Mouse (Mus musculus) C2C12 (cell line): ENCODE data around the gene Rab33b.

Source experiments
- CEBPB ChIP-seq: IDR thresholded peaks from one replicate; pipeline ENCODE4 v1.6.1; 2011; ENCODE audit warnings: low read depth, mild to moderate bottlenecking, control low read depth, moderate library complexity
- CTCF ChIP-seq: IDR thresholded peaks from one replicate; pipeline ENCODE4 v1.5.1; 2011; ENCODE audit not compliant: control insufficient read depth, insufficient read depth, insufficient read length
- FOSL1 ChIP-seq: IDR thresholded peaks from one replicate; pipeline ENCODE4 v1.8.0; 2011; ENCODE audit warnings: mild to moderate bottlenecking, low read length; ENCODE audit not compliant: poor library complexity, insufficient read depth, severe bottlenecking
- MAX ChIP-seq: IDR thresholded peaks from one replicate; pipeline ENCODE4 v1.6.1; 2011; ENCODE audit warnings: mild to moderate bottlenecking, control low read depth
- MYOG ChIP-seq: IDR thresholded peaks from one replicate; pipeline ENCODE4 v1.6.1; 2011; ENCODE audit not compliant: control insufficient read depth, insufficient read length; ENCODE audit errors: extremely low read depth
- USF1 ChIP-seq: IDR thresholded peaks from one replicate; pipeline ENCODE4 v1.6.1; 2011; ENCODE audit warnings: low read depth, mild to moderate bottlenecking, control low read depth, moderate library complexity

- TF ChIP-seq CTCF: no peak
- TF ChIP-seq MYOG: no peak
- no peak for TF ChIP-seq MAX
- TF ChIP-seq USF1: no peak
- TF ChIP-seq CEBPB: no peak
- TF ChIP-seq FOSL1: no peak
Observed at GRCm38 (mm10) chr3:51526891-51527290, 43.2 kb downstream of the Rab33b start.
